In the genomic region with DNA sequence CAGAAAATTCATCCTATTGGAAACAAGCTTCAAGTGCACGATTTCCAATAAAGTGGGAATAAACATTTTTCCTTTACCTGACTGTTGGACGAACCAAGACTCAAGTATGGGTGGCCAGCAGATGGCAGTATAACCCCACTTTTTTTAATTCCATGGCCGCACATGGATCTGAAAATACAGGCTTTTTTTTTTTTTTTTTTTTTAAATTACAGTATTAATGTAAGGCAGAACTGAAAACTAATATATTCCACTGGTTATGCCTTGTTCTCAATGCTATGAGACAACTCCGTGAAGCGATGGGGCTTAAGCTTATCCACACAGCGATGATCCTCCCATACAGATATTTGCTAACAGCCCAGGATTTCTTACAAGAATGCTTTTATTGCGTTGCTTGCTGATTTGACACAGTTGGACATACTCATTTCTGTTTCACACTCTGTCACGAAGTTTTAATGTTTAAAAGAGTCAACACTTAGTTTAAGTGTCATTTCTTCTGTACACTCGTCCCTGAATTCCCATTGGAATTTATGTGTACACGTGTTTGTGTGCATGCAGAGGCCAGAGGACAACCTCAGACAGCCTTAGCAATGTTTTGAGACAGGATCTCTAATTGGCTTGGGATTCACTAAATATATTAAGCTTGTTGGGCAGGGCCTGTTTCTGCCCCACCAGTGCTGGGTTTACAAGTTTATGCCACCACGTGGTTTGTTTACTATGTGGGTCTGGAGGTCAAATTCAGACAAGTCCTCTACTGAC, we compare ENCODE assay signal across 9 mouse cellular contexts.
DNase-seq lines count a peak whose midpoint lies in the region; ATAC-seq and TF ChIP-seq lines count a peak whose summit lies in the region.
"Had no signal": no experiment of that assay in that cellular context is flagged by ENCODE, and none has a peak within 500 bp of the region (broad histone marks: within the 10 kb centered on the region; RNA-seq: fewer than 3 reads in every experiment).

No protein-coding gene starts in this region.

- peak; percentile 60 for ATAC-seq in megakaryocyte progenitor cell, adult 5-6 weeks (replicated peaks; ENCODE audit: poor library complexity)
- no peak for ATAC-seq in stomach, embryonic 16.5 days (ENCODE audit: insufficient read depth, low FRiP score)

- H3K27me3 ChIP-seq in kidney, adult 2 months (replicated peaks; ENCODE audit: control insufficient read depth, insufficient read depth, low read length) = no peaks in the 10 kb centered on the region
- H3K27me3 ChIP-seq in stomach, embryonic 16.5 days (ENCODE audit: control insufficient read depth, insufficient read depth, low read length) = no peaks in the 10 kb centered on the region
- H3K27me3 ChIP-seq: liver, embryonic 15.5 days had no signal

- H3K4me2 ChIP-seq in stomach, embryonic 16.5 days (ENCODE audit: low read depth, low read length) = peak overlapping the region; percentile 24; the same call in 1 of the 2 replicates
- H3K4me2 ChIP-seq: liver, embryonic 15.5 days had no signal

- H3K27ac ChIP-seq in kidney, adult 2 months (ENCODE audit: insufficient read depth, low read depth, low read length) = no peak overlapping the region
- H3K27ac ChIP-seq in stomach, embryonic 16.5 days (ENCODE audit: low read length) = no peak overlapping the region
- H3K27ac ChIP-seq: liver, embryonic 15.5 days had no signal

- DNase-seq in kidney, adult 2 months = peak; percentile 15
- DNase-seq in kidney, adult 11 months = no peak
- peak; percentile 5 for DNase-seq in WW6 (ENCODE audit: low read depth, low spot score)
- peak; percentile 46 for DNase-seq in embryo, embryonic 9.5 days (ENCODE audit: extremely low spot score)
- DNase-seq in hindlimb bud, embryonic 11.5 days (ENCODE audit: extremely low spot score, low read depth, low spot score) = peak; percentile 28
- DNase-seq in thymus, postnatal 25 days = no peak

- no peak for TF ChIP-seq CTCF in kidney, adult 2 months (conservative IDR thresholded peaks at IDR 0.05; ENCODE audit: insufficient read depth, insufficient read length, low read depth, low read length)

- 43% methylated on average over 11 of the region's 11 CpGs for WGBS in kidney, adult 2 months
- 30% methylated on average over 11 of the region's 11 CpGs for WGBS in stomach, embryonic 16.5 days

- no peaks in the 10 kb centered on the region for H3K4me1 ChIP-seq in kidney, adult 2 months (ENCODE audit: control insufficient read depth, insufficient read depth, low read length)
- no peaks in the 10 kb centered on the region for H3K4me1 ChIP-seq in stomach, embryonic 16.5 days (ENCODE audit: control insufficient read depth, insufficient read depth, low read length)
- H3K4me1 ChIP-seq: liver, embryonic 15.5 days had no signal

- no peak overlapping the region for H3K9ac ChIP-seq in stomach, embryonic 16.5 days (ENCODE audit: low read length)
- H3K9ac ChIP-seq: liver, embryonic 15.5 days had no signal

- no peaks in the 10 kb centered on the region for H3K9me3 ChIP-seq in stomach, embryonic 16.5 days (replicated peaks; ENCODE audit: control insufficient read depth, low read length)
- H3K9me3 ChIP-seq: liver, embryonic 15.5 days had no signal

- TF ChIP-seq POLR2A in kidney, adult 2 months (IDR thresholded peaks at IDR 0.05; ENCODE audit: low read depth, low read length) = no peak

- H3K4me3 ChIP-seq in kidney, adult 2 months (ENCODE audit: insufficient read depth, low read depth, low read length) = no peak overlapping the region
- no peak overlapping the region for H3K4me3 ChIP-seq in stomach, embryonic 16.5 days (replicated peaks; ENCODE audit: low read length)
- H3K4me3 ChIP-seq: liver, embryonic 15.5 days had no signal

- H3K36me3 ChIP-seq in kidney, adult 2 months (ENCODE audit: control insufficient read depth, insufficient read depth, low read length) = no peaks in the 10 kb centered on the region
- no peaks in the 10 kb centered on the region for H3K36me3 ChIP-seq in stomach, embryonic 16.5 days (ENCODE audit: control insufficient read depth, insufficient read depth, low read length)
- H3K36me3 ChIP-seq: liver, embryonic 15.5 days had no signal

Comparison
In these comparisons a context has a peak if more than half of its experiments do, and no peak if none do; other contexts are left out.
1. DNase-seq: peak in kidney, adult 2 months (single experiment), WW6 (single experiment), embryo, embryonic 9.5 days (single experiment) and hindlimb bud, embryonic 11.5 days (single experiment); none in kidney, adult 11 months (single experiment) and thymus, postnatal 25 days (single experiment).